Mouse (Mus musculus): ENCODE measurements around the gene Rab44. TPM values are rescaled to one million over a fixed set of nuclear protein-coding genes. Genes with fewer than 3 reads are reported as not detected.

Rab44 gene
- polyA plus RNA-seq, 1 experiment = 0.06 TPM

DNA sequence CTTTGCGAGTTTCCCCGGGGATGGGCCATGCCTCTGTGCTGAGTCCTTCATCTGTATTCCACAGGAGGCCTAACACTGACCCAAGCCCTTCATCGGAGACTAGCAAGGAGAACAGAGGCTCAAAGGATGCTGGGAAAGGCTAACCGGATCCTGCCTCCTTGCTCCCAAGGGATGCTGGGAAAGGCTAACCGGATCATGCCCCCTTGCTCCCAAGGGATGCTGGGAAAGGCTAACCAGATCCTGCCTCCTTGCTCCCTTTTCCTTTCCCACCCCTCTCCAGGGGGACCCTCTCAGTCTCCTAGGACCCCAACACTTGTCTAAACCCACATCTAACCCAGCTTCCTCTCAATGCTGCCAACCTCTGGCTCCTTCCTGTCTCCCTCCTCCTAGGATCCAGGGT is 45.4 kb downstream of the Rab44 start:
- TF ChIP-seq MAX (IDR thresholded peaks at IDR 0.05) (no peak), CEBPB (IDR thresholded peaks at IDR 0.05; ENCODE audit: low read depth) (no peak), MYOD1 (IDR thresholded peaks at IDR 0.05; ENCODE audit: control insufficient read depth, insufficient read length, low read depth) (no peak), USF1 (IDR thresholded peaks at IDR 0.05; ENCODE audit: low read depth) (no peak), CTCF (IDR thresholded peaks at IDR 0.05; ENCODE audit: control insufficient read depth, insufficient read depth, insufficient read length) (no peak), FOSL1 (IDR thresholded peaks at IDR 0.05; ENCODE audit: insufficient read depth, low read length, poor library complexity, severe bottlenecking) (no peak), MYOG (IDR thresholded peaks at IDR 0.05; ENCODE audit: control insufficient read depth, extremely low read depth, insufficient read length) (no peak)
- Histone ChIP-seq H3K4me3 (ENCODE audit: insufficient read depth, poor library complexity, severe bottlenecking) (no peak overlapping the region), H3ac (ENCODE audit: control insufficient read depth, insufficient read length, low read depth) (no peak overlapping the region)

DNA sequence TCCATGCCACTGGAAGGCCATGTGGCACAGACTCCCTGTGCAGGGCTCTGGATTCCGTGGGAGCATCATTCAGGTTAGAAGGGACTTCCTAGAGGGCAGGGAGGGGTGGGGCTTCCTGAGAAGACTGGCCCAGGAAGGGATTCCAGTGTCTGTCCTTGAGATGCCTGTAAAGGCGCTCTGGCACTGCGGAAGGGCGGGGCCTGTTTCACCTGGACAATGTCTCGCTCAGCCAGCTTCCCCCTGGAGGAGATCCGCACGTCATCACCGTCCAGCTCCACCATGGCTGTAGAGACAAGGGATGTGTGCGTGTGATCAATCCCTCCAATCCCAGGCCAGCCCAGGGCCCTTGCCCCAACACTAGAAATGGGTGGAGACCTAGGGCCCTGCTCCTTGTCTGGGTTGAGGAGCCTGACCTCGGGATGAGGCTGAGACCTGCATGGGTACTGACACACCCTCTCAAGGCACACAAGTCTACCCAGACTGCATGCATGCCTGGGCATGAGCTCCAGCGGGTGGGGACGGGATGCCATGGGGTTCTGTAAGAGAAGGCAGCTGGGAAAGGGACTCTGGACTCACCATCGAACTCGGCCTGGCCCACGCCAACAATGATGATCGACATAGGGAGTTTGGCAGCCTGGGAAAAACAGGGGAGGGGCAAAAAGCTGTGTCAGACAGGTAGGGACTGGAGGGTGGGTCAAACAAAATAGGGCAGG is 46.0 kb downstream of the Rab44 start:
- Histone ChIP-seq H3ac (ENCODE audit: control insufficient read depth, insufficient read length, low read depth) (no peak overlapping the region), H3K79me2 (ENCODE audit: control insufficient read depth, insufficient read depth) (no peaks in the 10 kb centered on the region), H3K4me3 (ENCODE audit: insufficient read depth, poor library complexity, severe bottlenecking) (no peak overlapping the region), H3K36me3 (ENCODE audit: control insufficient read depth, insufficient read depth) (no peaks in the 10 kb centered on the region), H3K27me3 (ENCODE audit: control insufficient read depth, insufficient read depth, insufficient read length) (no peaks in the 10 kb centered on the region), H3K79me3 (ENCODE audit: low read depth) (no peaks in the 10 kb centered on the region)
- TF ChIP-seq CTCF (IDR thresholded peaks at IDR 0.05; ENCODE audit: control insufficient read depth, insufficient read depth, insufficient read length) (no peak), CEBPB (IDR thresholded peaks at IDR 0.05; ENCODE audit: low read depth) (no peak), USF1 (IDR thresholded peaks at IDR 0.05; ENCODE audit: low read depth) (no peak), MYOD1 (IDR thresholded peaks at IDR 0.05; ENCODE audit: control insufficient read depth, insufficient read length, low read depth) (no peak), MAX (IDR thresholded peaks at IDR 0.05) (no peak), FOSL1 (IDR thresholded peaks at IDR 0.05; ENCODE audit: insufficient read depth, low read length, poor library complexity, severe bottlenecking) (no peak), MYOG (IDR thresholded peaks at IDR 0.05; ENCODE audit: control insufficient read depth, extremely low read depth, insufficient read length) (no peak)

More for the DNA sequence above, 45.4 kb downstream of the Rab44 start:
- Histone ChIP-seq H3K27me3 (ENCODE audit: control insufficient read depth, insufficient read depth, insufficient read length) (no peaks in the 10 kb centered on the region), H3K79me2 (ENCODE audit: control insufficient read depth, insufficient read depth) (no peaks in the 10 kb centered on the region), H3K36me3 (ENCODE audit: control insufficient read depth, insufficient read depth) (no peaks in the 10 kb centered on the region), H3K79me3 (ENCODE audit: low read depth) (no peaks in the 10 kb centered on the region)

GRCm38 (mm10) chr17:29162334-29162733 is 48.4 kb downstream of the Rab44 start:
- Histone ChIP-seq H3ac (ENCODE audit: control insufficient read depth, insufficient read length, low read depth) (no peak overlapping the region), H3K79me3 (ENCODE audit: low read depth) (no peaks in the 10 kb centered on the region), H3K79me2 (ENCODE audit: control insufficient read depth, insufficient read depth) (no peaks in the 10 kb centered on the region), H3K27me3 (ENCODE audit: control insufficient read depth, insufficient read depth, insufficient read length) (no peaks in the 10 kb centered on the region), H3K4me3 (ENCODE audit: insufficient read depth, poor library complexity, severe bottlenecking) (no peak overlapping the region), H3K36me3 (ENCODE audit: control insufficient read depth, insufficient read depth) (no peaks in the 10 kb centered on the region)
- TF ChIP-seq CEBPB (IDR thresholded peaks at IDR 0.05; ENCODE audit: low read depth) (no peak), MYOD1 (IDR thresholded peaks at IDR 0.05; ENCODE audit: control insufficient read depth, insufficient read length, low read depth) (no peak), USF1 (IDR thresholded peaks at IDR 0.05; ENCODE audit: low read depth) (no peak), CTCF (IDR thresholded peaks at IDR 0.05; ENCODE audit: control insufficient read depth, insufficient read depth, insufficient read length) (no peak), MAX (IDR thresholded peaks at IDR 0.05) (no peak), FOSL1 (IDR thresholded peaks at IDR 0.05; ENCODE audit: insufficient read depth, low read length, poor library complexity, severe bottlenecking) (no peak), MYOG (IDR thresholded peaks at IDR 0.05; ENCODE audit: control insufficient read depth, extremely low read depth, insufficient read length) (no peak)

- no peaks in the 10 kb centered on the region for H3K79me3 ChIP-seq (ENCODE audit: low read depth)
- H3K79me2 ChIP-seq (ENCODE audit: control insufficient read depth, insufficient read depth) = no peaks in the 10 kb centered on the region
- no peak overlapping the region for H3K4me3 ChIP-seq (ENCODE audit: insufficient read depth, poor library complexity, severe bottlenecking)
- no peaks in the 10 kb centered on the region for H3K36me3 ChIP-seq (ENCODE audit: control insufficient read depth, insufficient read depth)
- no peak overlapping the region for H3ac ChIP-seq (ENCODE audit: control insufficient read depth, insufficient read length, low read depth)
- H3K27me3 ChIP-seq (ENCODE audit: control insufficient read depth, insufficient read depth, insufficient read length) = no peaks in the 10 kb centered on the region
- TF ChIP-seq CEBPB (IDR thresholded peaks at IDR 0.05; ENCODE audit: low read depth) (no peak), MYOG (IDR thresholded peaks at IDR 0.05; ENCODE audit: control insufficient read depth, extremely low read depth, insufficient read length) (no peak), FOSL1 (IDR thresholded peaks at IDR 0.05; ENCODE audit: insufficient read depth, low read length, poor library complexity, severe bottlenecking) (no peak), MYOD1 (IDR thresholded peaks at IDR 0.05; ENCODE audit: control insufficient read depth, insufficient read length, low read depth) (no peak), CTCF (IDR thresholded peaks at IDR 0.05; ENCODE audit: control insufficient read depth, insufficient read depth, insufficient read length) (no peak), USF1 (IDR thresholded peaks at IDR 0.05; ENCODE audit: low read depth) (no peak), MAX (IDR thresholded peaks at IDR 0.05) (no peak)
These were observed 50.6 kb downstream of the Rab44 start for GRCm38 (mm10) chr17:29164469-29165111.

DNA sequence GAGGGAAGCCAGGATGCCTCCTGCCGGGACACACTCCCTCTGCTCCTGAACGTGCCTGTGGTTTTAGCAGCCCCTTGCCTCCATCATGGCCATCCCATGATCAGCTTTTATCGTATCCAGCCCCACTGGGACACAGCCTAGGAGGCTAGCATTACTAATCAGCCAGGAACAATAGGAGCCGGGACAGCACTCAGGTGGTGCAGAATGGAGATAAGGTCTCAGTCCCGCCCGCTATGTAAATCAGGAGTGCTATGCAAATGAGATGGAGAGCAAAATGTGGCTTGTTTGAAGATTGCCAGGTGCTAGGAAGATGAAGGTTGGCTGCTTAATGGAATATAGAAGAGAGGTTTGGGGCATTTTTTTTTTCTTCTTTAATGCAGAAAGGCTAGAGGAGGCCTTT is 51.5 kb downstream of the Rab44 start:
- H3K36me3 ChIP-seq (ENCODE audit: control insufficient read depth, insufficient read depth) = no peaks in the 10 kb centered on the region
- TF ChIP-seq CEBPB (IDR thresholded peaks at IDR 0.05; ENCODE audit: low read depth) (no peak), MYOD1 (IDR thresholded peaks at IDR 0.05; ENCODE audit: control insufficient read depth, insufficient read length, low read depth) (no peak), FOSL1 (IDR thresholded peaks at IDR 0.05; ENCODE audit: insufficient read depth, low read length, poor library complexity, severe bottlenecking) (no peak), USF1 (IDR thresholded peaks at IDR 0.05; ENCODE audit: low read depth) (no peak), CTCF (IDR thresholded peaks at IDR 0.05; ENCODE audit: control insufficient read depth, insufficient read depth, insufficient read length) (no peak), MAX (IDR thresholded peaks at IDR 0.05) (no peak), MYOG (IDR thresholded peaks at IDR 0.05; ENCODE audit: control insufficient read depth, extremely low read depth, insufficient read length) (no peak)
- no peaks in the 10 kb centered on the region for H3K79me2 ChIP-seq (ENCODE audit: control insufficient read depth, insufficient read depth)

More for the DNA sequence above, 51.5 kb downstream of the Rab44 start:
- Histone ChIP-seq H3ac (ENCODE audit: control insufficient read depth, insufficient read length, low read depth) (no peak overlapping the region), H3K79me3 (ENCODE audit: low read depth) (no peaks in the 10 kb centered on the region), H3K4me3 (ENCODE audit: insufficient read depth, poor library complexity, severe bottlenecking) (no peak overlapping the region), H3K27me3 (ENCODE audit: control insufficient read depth, insufficient read depth, insufficient read length) (no peaks in the 10 kb centered on the region)

All from C2C12 (cell line).